Mouse (Mus musculus): ENCODE results near the gene Tpx2. TPM values are rescaled to one million over a fixed set of nuclear protein-coding genes. Genes with fewer than 3 reads are reported as not detected.

Tpx2 gene
- total RNA-seq, 4 experiments from 2014 or later, result 1.9 to 2.9 (median 2.2) TPM

DNA sequence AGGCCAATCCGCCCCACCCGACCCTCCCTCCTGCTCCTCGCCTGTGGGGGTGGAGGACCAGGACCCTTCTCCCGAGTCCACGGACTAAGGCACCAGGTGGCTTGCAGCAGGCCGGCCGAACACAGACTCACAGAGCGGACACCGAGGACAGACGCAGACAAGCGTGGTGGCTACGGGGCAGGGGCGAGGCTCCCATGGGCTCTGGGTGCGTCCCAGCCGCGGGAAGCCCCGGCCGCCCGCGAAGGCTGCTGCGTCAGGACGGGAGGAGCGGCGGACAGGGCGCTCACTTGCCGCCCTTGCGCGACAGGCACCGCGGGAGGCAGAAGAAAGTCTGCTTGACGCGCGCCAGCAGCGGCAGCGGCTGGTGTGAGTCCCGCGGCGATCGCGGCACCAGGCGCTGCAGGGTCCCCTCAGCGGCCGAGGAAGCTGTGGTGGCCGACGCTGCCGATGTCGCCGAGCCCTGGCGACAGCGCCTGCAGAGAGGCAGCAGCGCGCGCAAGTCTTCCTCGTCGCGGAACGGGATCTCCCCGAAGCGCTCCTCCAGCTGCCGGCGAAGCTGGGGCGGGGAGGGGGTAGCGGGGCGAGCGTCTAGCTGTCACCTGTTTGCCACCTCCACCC lies 95.2 kb downstream of the Tpx2 start:
- no peak for DNase-seq (ENCODE audit: low spot score in 2 of 2)

DNA sequence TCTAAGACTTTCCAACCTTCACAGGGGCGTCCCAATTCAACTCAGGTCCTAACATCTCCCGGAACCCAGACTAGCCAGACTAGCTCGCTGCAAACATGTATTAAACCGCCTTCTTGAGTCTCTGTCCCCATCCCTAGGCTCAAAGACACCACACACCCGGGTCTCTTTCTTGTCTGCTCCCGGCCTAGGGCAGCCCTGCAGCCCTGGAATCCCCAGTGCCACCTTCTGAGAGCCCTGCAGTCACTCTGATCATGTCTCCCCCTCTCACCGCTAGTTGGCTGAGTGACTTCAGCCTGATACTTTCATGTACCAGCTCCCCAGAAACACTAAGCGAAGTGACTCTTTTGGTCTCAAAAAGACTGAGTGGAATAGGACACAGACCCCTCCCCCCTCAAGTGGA lies 95.8 kb downstream of the Tpx2 start:
- DNase-seq (ENCODE audit: low spot score in 2 of 2), result no peak

DNA sequence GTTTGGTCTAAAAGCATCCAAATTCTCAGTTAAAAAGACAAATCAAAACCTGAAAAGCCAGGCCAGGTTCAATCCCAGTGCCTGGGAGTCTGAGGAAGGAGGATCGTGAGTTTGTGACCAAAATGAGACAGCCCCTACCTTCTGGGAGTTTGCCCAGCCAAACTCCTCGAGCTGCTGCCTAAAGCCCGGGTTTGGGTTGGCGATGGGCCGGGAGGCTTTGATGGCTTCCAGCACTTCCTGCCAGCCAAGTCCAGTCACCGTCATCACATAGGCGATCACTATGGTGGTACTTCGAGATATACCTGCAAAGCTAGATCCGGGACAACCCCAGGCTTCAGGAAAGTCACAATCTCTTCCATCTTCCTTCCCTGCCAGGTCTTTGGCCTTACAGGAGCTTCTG lies 96.2 kb downstream of the Tpx2 start:
- no peak for DNase-seq (ENCODE audit: low spot score in 2 of 2)

Small RNA genes lying within 50 kb of the gene (microRNA-seq; reads per million reads assigned to microRNA genes)
- 0 reads per million in 2 experiments for gene Mir5622

Other genes starting within 250 kb of the Tpx2 start
- gene Defb45, start 248.6 kb upstream of the Tpx2 start, total RNA-seq (2022), result not detected
- gene Defb36, start 243.6 kb upstream of the Tpx2 start, total RNA-seq (2022), result not detected
- gene Defb25, start 224.9 kb upstream of the Tpx2 start, total RNA-seq (2022), result not detected
- 1 to 10 TPM in 2 of 4 experiments, under 1 TPM in 2; 0.87 to 1.6 (median 1.1) TPM for gene Rem1, start 221.0 kb upstream of the Tpx2 start, total RNA-seq (2022)
- gene H13, start 178.5 kb upstream of the Tpx2 start, total RNA-seq (2022), result 10 to 100 TPM; 59.6 to 78.5 (median 71.8) TPM
- gene Mcts2, start 160.9 kb upstream of the Tpx2 start, total RNA-seq (2022), result 10 to 100 TPM; 15.5 to 18.6 (median 18.2) TPM
- 10 to 100 TPM; 19.1 to 30.8 (median 22.9) TPM for gene Id1, start 111.7 kb upstream of the Tpx2 start, total RNA-seq (2022)
- gene Cox4i2, start 93.8 kb upstream of the Tpx2 start, total RNA-seq (2022), result 1 to 10 TPM; 2.1 to 4.8 (median 2.5) TPM
- 100 to 1,000 TPM; 125 to 143 (median 135) TPM for gene Bcl2l1, start 16.2 kb upstream of the Tpx2 start, total RNA-seq (2022)
- under 1 TPM in 3 of 4 experiments, not detected in 1; 0.19 to 0.39 (median 0.21) TPM for gene Mylk2, start 63.4 kb downstream of the Tpx2 start, total RNA-seq (2022)
- gene Foxs1, start 85.2 kb downstream of the Tpx2 start, total RNA-seq (2022), result under 1 TPM in 3 of 4 experiments, not detected in 1; 0.34 to 0.88 (median 0.74) TPM
- gene Dusp15, start 103.7 kb downstream of the Tpx2 start, total RNA-seq (2022), result 10 to 100 TPM; 16.2 to 22.7 (median 21.1) TPM
- 1 to 10 TPM; 1.2 to 3.3 (median 2.3) TPM for gene Ttll9, start 114.5 kb downstream of the Tpx2 start, total RNA-seq (2022)
- gene Pdrg1, start 167.5 kb downstream of the Tpx2 start, total RNA-seq (2022), result 10 to 100 TPM; 53.3 to 59.2 (median 57.1) TPM
- 1 to 10 TPM; 5.0 to 6.7 (median 5.9) TPM for gene Xkr7, start 183.9 kb downstream of the Tpx2 start, total RNA-seq (2022)
- gene Ccm2l, start 218.0 kb downstream of the Tpx2 start, total RNA-seq (2022), result 1 to 10 TPM; 4.3 to 4.6 (median 4.4) TPM

Measured in left cerebral cortex, adult 8-10 months (tissue).